Mouse (Mus musculus): ENCODE results near the gene Rsad1. TPM values are rescaled to one million over a fixed set of nuclear protein-coding genes. Genes with fewer than 3 reads are reported as not detected.

Gene Rsad1
- polyA plus RNA-seq (2017; shearing (Covaris generic)): 3.3 TPM

GRCm38 (mm10) chr11:94548888-94549690 is at the start of gene Rsad1:
Gene Rsad1 (minus strand): TSS chr11:94549255.

GRCm38 (mm10) chr11:94564437-94565150 is 15.5 kb upstream of the Rsad1 start, which contains the start of gene Chad:
Gene Chad (plus strand): TSS chr11:94565047.

GRCm38 (mm10) chr11:94521219-94521843 is 27.7 kb downstream of the Rsad1 start, which contains the start of gene Mycbpap:
Gene Mycbpap (minus strand): TSS chr11:94521742.

GRCm38 (mm10) chr11:94499661-94500152 is 49.3 kb downstream of the Rsad1 start, which contains the start of gene Epn3:
Gene Epn3 (minus strand): TSS chr11:94499974.

Other genes starting within 250 kb of the Rsad1 start
- 112 TPM for gene Luc7l3, start 227.3 kb downstream of the Rsad1 start, polyA plus RNA-seq (2017; shearing (Covaris generic))
- gene Ankrd40, start 221.3 kb downstream of the Rsad1 start, polyA plus RNA-seq (2017; shearing (Covaris generic)): 8.3 TPM
- gene Abcc3, start 156.3 kb downstream of the Rsad1 start, polyA plus RNA-seq (2017; shearing (Covaris generic)): 5.6 TPM
- 0.10 TPM for gene Cacna1g, start 75.1 kb downstream of the Rsad1 start, polyA plus RNA-seq (2017; shearing (Covaris generic))
- gene Spata20, start 63.1 kb downstream of the Rsad1 start, polyA plus RNA-seq (2017; shearing (Covaris generic)): not detected
- gene Epn3, start 49.3 kb downstream of the Rsad1 start, polyA plus RNA-seq (2017; shearing (Covaris generic)): not detected
- gene Mycbpap, start 27.5 kb downstream of the Rsad1 start, polyA plus RNA-seq (2017; shearing (Covaris generic)): not detected
- gene Chad, start 15.8 kb upstream of the Rsad1 start, polyA plus RNA-seq (2017; shearing (Covaris generic)): 0.60 TPM
- 6.8 TPM for gene Acsf2, start 52.6 kb upstream of the Rsad1 start, polyA plus RNA-seq (2017; shearing (Covaris generic))
- 13.7 TPM for gene Lrrc59, start 80.5 kb upstream of the Rsad1 start, polyA plus RNA-seq (2017; shearing (Covaris generic))
- gene Mrpl27, start 104.5 kb upstream of the Rsad1 start, polyA plus RNA-seq (2017; shearing (Covaris generic)): 71.8 TPM
- gene Eme1, start 104.7 kb upstream of the Rsad1 start, polyA plus RNA-seq (2017; shearing (Covaris generic)): 1.4 TPM
- 18.9 TPM for gene Xylt2, start 128.3 kb upstream of the Rsad1 start, polyA plus RNA-seq (2017; shearing (Covaris generic))
- gene Gm11541, start 155.2 kb upstream of the Rsad1 start, polyA plus RNA-seq (2017; shearing (Covaris generic)): not detected
- gene Cdc34b, start 192.5 kb upstream of the Rsad1 start, polyA plus RNA-seq (2017; shearing (Covaris generic)): not detected
- not detected for gene Tmem92, start 233.4 kb upstream of the Rsad1 start, polyA plus RNA-seq (2017; shearing (Covaris generic))

All from activated CD4-positive, CD25-positive, alpha-beta regulatory T cell, adult 9 weeks (primary cell).